Mouse (Mus musculus) frontal cortex, postnatal 14 days (tissue): ENCODE measurements at regions not wholly inside any gene's neighbourhood (a gene's known extent, or its start where the extent isn't known, plus 50 kb on each side); places are given as distances from the start of the nearest gene placed in this dataset.

Source experiments
- DNase-seq, 2 experiments: peaks; one replicate each; pipeline ENCODE4 v3.0.0; 2022; ENCODE audit warnings: low spot score in 2 of 2

DNA sequence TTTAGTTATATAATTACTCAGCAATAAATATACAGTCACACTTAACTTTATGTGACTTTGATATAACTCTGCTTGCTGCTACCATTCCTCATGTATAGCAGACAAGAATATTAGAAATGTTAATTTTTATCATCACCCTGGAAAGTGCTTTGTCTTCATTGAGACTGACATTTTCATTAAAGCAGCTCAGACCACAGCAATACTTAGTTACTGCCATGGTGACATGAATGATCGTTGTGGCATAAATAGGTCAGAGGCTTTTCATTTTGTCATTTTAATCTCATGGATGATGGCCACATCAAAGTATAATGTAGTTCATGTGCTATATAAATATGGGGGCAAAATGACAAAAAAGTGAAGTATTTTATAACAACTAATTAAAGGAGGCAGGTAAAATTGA lies 498.1 kb downstream of the Slc22a22 start:
- DNase-seq = no peak

DNA sequence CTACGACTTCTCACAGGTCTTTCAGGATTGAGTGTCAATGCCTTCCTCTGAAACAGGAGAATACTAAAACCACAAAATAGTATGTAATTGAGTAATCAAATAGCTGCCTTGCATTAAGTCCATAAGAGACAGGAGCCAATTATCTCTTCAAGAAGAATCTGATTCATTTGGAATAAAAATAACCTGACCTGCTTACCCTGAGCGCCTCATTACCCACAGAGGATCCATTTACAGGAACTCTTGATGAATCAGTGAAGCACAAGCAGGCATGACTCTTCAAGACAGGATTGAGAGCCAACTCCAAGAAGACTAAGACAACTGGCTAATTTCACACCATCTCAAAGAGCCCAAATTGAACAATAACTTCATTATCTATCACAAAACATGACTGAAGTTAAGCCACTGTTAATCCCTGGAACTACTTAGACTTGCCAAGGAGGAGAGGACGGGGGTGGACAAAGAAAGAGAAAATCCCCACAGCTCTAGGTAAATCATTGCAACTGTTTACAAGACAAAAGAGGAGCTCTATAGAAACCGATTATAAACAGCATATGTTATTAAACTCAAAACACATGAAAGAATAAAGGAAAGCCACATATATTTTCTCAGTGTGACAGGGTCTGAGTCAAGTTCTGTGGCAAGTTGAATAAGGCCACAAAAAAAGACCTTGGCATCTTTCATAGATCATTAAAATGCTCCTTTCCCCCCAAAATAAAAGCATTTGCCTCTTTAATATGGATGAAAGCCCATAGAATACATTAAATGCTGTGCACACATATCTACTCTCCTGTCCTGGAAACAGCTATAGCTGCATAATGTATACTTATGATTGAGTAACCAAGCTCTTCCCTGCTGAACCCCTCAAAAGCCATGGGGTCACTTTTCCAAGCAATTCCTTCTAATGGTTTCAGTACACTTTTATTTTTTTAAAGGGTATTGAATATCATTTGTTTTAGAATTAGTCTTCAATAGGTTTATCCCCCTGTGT lies 501.7 kb downstream of the Slc22a22 start:
- DNase-seq = no peak

DNA sequence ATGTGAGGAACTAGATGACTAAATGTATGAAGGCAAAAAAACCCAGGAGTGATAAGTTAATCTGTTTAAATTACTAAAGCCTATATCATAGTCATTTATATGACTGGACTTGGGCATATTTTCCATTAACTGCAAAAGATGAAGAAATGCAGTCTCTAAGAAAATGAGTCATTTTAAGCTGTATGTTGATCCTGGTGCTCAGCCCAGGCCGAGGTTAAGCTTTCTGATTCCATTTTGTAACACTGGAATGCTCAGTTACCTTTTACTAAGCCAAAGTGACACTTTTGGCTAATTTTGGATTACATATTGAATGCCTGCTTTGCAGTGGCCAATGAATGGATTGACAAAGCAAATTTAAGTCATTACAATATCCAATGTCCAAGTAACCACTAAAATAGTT lies 507.3 kb downstream of the Slc22a22 start:
- DNase-seq = no peak

DNA sequence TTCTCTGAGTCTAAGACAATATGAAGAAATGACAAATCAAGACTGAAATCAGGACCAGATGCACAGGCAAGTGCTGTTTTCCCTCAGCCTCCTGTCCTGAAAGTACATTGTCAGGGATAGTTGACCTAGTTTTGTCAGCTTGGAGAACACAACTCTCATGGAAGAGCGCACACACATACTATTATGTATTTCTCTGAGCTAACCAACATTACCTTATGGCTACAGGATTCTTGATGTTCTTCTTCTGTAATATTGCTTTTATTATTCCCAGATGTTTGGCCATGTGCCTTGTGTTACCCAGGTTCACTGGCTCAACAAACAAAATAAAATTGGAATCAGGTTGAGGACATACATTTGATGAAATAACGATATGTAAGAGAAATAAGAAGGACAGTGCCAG lies 521.1 kb downstream of the Slc22a22 start:
- no peak for DNase-seq

DNA sequence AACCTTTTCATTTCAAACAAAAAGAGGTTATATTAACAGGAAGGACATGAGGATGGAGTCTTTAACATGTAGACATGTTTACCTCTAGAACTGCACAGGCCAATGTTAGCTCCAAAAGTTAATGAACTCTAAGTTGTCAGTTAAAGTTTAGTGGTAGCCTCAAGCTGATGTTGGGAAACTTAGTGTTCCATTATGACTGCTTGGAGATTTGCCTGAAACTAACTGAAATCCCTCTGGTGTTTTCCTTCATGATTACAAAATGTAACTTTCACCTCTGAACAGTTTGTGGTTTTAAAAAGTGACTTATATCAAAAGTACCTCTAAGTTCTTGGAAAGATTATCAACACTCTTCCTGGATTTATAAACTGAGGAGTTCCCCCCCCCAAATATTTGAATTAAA lies 525.2 kb downstream of the Slc22a22 start:
- no peak for DNase-seq

DNA sequence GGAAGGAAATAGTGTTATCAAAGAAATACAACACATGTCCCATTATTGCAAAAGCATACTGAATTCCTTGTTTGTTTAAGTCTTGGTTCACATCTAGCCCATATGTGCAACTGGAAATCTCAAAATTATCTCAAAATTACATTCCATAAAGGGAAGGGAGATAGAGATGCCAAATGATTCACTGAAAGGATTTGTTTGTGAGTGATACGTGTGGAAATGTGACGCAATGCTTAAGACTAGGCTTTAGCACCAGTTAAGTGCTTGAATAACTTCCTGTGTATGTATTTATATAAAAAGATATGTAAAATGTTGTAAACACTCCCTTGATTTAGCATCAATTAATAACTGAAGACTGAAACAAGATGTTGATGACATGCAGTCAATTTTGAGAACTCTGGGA lies 526.6 kb downstream of the Slc22a22 start:
- no peak for DNase-seq

DNA sequence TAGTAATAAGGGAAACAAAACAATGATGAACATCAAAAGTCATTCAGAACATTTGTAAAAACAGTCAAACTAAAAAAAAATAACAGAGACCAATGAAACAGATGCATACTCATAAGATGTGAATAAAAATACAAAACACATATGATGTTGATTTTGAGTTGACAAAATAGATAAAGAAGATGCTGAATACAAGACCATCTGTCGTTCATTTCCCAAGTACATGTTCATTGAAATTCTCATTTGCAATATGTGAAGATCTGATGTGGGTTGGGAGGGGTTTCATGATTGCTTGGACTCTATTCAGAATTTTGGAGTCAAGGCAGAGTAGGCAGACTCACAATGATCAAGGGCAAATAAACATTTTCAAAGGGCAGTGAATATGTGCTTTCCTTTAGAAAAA lies 536.5 kb downstream of the Slc22a22 start:
- no peak for DNase-seq

DNA sequence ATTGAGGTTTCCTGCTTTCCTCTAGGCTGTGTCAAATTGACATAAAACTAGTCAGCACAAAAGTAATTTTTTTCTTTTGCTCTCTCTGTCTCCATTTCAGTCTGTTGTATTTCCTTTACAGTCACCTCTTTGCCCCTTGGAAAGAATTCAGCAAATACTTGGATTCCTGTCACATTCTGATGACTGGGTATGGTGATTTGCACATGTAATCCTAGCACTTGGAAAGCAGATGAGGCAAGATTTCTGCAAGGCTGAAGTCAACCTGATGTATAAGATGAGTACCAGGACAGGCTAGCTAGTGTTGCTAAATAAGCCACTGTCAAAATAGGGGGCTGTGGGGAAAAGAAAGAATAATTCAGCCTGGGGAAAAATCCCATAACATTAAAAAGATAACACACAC lies 580.9 kb downstream of the Slc22a22 start:
- no peak for DNase-seq

DNA sequence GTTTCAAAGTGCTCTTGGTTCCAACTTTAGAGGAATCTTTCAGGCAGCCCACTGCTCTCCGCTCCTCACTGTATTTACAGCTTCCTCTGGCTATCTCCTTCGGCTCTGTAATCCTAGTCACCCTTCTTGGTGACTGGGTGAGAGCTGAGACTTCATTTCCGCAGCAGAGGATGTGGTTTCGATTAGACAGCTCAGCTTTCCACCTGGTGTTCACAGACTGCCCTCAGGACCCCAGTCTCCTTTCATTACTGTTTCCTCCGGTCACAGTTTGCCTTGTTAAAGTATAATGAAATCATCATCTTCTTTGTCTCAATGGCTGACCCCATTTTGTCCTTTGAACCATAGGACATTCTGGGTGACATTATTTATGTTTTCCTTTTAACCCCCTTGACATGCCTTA lies 595.9 kb downstream of the Slc22a22 start:
- DNase-seq = no peak

DNA sequence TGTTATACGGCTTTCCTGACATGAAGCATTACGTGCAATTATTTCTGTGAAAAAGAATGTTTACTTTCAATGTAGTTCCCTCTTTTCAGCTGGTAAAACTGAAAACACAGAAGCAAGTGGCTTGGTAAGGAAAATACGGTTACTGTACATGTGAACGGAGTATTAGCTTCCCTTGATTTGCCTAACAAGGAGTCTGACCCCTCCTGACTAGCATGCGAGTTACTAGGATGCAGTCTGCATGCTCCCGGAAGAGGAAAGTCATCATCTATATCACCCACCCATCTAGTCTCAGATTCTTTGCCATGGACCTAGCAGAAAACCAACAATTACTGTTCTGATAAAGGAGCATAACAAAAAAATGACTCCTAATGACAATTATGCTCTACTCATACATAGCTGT lies 611.5 kb downstream of the Slc22a22 start:
- DNase-seq = no peak

DNA sequence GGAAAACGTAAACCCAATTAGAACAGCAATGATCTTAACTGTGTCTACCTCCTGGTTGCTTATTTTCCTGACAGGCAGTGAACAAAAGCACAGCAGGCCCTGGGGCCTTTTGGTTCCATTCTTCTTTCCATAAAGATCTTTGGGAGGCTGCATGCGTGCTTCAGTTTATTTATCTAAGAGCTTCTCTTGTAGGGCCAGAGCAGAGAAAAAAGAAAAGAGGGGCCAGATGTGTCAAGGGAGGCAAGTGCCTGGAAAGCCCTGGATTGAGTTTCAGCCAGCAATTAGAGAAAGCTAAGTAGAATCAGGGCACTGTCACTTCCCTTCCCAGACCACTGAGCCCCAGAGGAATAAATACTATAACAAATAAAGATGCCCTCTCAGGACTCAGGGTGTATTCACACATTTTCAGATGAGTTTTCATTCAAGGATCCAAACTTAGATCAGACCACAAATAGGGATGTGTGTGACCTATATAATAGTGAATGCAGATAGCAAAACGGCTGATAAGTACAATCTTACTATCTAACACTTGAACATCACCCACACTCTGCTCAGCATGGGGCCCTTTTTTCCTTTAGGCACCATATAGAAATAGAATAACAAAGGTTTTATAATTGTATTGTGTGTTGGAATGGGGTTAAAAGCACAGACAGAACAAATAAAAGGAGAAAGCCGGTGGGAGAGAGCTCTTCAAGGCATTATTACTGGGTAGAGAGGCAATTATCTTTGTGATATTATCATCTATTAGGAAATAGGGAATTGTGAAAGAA lies 612.2 kb downstream of the Slc22a22 start:
- no peak for DNase-seq

DNA sequence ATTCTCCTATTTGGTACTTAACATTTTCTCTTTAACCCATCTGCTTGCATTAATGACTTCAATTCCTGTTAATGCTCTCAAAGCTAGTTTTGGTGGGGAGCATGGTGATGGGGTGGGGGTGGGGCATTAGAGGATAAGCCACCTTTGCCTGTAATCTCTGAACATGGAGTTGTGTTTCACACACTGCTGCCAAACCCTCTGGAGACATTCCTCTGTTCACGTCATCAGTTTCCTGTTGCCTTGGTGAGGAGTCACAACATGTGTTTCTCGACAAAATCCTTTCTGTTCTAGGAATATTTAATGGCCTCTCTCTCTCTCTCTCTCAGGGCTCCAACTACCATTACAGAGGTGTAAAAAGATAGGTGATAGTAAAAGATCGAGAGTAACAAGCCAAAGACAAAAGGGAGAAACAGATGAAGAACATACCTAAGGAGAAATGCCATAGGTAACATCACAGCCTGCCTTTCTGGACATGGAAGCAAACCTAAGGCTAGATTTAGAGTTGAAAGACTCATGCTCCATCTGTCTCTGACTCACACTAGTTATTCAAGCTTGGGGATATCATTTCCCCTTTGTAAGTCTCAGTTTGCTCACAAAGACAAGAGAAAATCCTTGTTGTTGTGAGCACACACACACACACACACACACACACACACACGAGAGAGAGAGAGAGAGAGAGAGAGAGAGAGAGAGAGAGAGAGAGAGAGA lies 618.6 kb downstream of the Slc22a22 start:
- DNase-seq = no peak

DNA sequence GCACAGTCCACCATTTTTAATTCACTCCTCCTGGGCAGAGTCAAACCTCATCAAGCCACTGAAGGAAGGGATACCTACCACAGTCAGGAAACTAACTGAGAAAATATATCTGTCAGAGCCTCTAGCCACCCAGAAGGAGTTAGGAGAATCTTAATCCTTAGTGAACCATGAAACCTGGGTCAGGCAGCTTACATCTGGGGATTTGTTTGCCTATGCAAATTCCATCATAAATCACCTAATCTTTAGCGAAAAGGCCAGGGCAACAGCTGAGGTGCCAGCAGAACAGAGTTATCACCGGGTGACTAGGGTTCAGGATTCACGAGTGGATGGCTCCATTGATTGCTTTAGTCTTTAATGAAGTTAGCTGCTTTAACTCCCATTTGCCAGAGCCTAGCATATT lies 619.3 kb downstream of the Slc22a22 start:
- DNase-seq = no peak

DNA sequence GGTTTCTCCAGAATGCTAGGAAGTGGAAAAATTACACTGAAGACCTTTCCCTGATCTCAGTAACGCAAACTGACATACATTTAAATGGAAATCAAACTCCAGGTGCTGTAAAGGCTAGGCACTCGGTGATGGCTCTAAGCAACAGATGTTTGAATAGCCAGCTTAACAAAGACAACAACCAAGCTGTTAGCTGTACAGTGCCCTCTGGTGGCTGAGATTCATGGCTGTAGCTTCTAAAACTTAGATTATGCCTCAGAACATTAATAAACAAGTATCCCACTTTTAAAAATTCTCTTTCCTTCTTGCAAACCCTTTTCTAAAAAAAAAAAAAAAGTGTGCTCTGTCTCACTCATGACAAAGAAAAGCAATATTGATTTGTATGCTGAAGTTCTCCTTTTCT lies 621.4 kb downstream of the Slc22a22 start:
- peak in 1 of 2 experiments; percentile 34 for DNase-seq

DNA sequence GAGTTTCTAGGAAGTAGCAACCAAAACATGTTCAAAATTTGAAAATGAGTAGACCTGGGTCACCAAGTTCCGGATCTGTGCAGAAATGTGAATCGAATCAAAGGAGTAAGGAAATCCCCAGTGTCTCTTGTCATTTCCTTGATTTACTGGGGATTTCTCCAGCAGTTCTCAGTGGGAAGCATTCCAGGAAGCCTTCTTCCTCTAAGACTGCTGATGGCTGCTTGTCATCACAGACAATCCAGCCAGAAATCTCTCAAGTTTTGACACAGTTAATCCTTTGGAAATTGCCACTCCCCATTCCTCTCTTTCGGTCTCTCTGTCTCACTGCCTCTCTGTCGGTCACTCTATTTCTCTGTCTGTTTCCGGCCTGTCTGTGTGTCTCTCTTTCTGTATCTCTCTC lies 624.3 kb downstream of the Slc22a22 start:
- DNase-seq = no peak

DNA sequence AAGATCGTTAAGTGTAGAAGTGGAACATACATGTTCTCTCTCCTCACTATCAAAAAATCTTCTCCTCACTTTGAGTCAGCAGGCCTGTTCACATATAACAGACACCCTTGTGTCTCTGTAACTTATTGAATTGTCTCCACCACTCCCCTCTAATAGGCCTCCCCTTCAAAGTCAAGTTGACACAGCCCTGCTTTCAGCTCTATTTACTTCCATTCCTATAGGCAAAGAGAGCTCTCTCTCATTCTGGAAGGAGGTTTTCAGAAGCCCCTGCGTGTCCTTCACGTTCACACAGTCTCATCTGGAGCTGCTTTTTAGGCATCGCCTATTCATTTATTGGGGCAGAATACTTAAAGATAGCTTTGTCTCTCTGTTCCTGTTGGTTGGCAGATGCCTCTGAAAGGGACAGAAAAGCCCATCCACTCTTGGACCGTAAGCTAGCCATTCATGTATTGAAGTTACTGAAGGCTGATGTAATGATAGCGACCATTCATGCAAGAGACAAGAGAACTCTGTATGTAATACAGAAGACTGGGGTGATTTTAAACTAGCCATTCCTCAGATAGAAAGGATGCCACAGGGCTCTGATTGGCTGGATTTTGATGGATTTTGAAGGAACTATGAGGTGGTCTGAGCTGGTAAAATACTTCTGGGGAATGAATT lies 629.8 kb downstream of the Slc22a22 start:
- DNase-seq = no peak

DNA sequence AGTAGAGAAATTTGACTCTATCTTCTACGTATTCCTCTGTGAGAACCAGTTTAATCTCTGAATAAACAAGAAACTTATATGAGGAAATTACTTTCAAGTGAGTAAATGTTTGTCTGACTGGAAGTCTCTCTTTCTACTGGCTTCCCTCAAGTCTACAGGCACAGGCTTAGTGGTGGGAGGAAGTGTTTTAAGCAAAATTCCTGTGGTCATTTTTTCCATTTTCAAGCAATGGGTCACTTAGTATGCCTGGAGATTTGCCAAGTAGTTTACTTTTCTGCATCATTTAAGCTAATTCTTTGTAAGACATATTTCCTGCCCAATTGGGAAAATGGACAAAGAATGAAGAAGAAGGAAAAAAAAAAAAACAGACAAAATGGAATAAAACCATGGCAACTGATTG lies 632.9 kb downstream of the Slc22a22 start:
- DNase-seq = no peak

DNA sequence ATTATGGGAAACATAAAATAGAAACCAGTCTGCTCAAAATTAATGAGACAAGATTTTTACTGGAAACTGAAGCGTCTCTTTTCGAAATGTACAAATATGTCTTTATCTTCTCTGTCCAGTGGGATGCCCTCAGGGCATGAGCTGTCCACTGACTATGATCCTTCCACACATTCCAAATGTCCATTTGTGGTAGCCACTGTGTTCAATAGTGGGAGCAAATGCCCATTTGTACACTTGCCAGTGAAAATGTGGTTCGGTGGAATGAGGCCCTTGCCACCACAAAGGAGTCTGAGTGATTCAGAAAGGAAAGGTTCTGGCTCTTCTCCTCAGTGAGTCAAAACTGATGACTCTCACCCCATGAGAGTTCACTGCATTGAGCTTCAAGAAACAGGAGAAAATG lies 635.9 kb downstream of the Slc22a22 start:
- no peak for DNase-seq

DNA sequence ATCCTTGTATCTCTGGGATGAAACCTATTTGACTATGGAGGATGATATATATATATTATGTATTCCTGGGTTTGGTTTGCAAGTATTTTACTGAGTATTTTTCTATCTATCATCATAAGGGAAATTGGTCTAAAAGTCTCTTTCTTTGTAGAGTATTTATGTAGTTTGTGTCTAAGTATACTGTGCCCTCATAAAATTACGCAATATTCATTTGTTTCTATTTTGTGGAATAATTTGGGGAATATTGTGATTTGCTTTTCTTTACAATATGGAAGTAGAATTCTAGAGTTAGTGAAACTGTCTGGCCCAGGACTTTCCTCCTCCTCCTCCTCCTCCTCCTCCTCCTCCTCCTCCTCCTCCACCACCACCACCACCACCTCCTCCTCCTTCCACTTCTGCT lies 640.1 kb downstream of the Slc22a22 start:
- DNase-seq = no peak

DNA sequence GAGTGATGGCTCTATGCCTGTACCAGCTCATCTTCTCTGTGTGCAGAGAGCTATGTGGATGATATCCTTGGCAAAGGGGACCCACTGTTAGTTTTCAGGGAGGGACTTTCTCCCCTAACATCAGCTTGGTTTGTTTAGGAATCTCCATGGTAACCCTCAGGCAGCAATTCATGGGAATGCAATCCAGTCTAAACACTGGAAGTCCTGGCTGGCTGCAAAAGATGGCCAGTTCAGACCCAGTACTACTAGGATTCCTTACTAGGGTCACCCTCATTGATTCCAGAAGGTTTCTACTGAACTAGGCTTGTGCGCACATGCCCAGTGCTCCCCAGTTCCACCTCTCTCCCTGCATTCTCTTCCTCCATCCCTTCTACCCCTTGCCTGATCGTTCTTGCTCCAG lies 642.8 kb downstream of the Slc22a22 start:
- DNase-seq = no peak

DNA sequence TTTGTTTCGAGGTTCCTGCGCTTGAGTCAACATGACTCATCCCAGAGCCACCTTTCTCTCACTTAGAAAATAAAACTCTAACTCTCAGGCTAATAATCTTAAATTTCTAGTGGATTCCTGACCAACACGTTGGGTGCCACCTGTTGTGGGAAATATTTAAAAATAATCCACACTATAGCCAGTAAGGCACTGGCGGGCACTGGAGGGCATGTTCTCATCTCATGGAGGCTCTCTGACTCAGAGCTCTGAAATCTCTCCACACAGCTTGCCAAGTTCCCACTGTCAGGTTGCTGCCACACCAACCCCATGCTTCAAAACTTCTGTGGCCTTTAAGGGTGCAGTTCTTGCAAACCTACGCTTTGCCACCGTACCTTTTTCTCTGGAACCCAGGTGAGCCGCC lies 644.8 kb downstream of the Slc22a22 start:
- no peak for DNase-seq
